Mouse (Mus musculus): ENCODE measurements around the gene Mcm8.

The Mcm8 gene

DNA sequence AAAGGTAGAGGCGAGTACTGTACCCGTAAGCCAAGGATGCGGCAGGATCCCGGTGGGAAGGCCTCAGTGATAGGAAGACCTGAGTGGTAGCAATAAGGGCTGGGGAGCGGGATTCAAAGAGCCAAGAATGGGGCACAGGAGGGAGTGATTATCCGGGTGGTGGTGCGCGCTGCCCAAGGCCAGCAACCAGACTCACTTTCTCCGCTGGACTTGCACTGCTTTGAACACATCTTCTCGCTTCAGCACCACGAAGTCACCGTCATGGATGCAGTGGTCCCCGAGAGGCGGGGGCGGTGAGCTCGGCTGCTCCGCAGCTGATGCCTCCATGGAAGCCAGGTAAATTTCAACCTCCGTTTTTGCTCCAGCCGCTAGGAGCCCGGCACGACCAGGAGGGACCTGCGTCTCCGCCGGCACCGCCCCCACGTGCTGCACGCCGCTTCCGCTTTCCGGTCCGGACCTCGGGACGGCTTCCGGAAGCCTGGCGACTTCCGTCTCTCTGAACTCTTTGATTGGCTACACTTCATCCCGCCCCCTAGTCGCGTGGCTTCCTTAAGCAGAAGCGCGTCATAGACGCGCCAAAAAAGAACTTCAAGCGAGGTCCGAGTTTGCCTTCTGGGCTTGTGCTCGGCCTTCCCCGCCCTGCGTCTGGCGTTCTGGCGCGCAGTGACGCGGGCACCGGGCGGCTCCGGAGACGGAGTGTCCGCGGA is at the start of gene Mcm8, which contains the start of gene Trmt6:
Gene Mcm8, plus strand, starts transcription at position 534 of the 707 bp plus-strand sequence.
Gene Trmt6, minus strand, starts transcription at position 448 of the 707 bp plus-strand sequence.
- peak; percentile 93 for DNase-seq (ENCODE audit: low read depth, low spot score)

DNA sequence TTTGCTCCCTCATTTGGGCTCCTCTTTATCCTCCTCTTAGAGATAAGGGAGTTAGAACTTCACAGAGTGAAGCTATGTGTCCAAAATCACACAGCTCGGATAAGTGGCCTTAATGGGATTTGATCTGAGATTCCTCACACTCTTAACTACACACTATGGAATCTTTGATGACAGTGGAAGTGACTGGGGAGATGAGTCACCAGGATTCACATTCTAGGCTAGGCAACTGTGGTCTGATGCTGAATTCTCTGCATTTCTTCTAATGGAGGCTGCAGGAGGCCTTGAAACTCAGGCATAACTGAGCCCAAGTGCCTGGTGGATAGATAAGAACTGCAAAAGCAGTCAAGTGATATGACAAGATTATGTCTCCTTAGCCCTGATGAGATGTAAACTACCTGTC is 45.1 kb upstream of the Mcm8 start:
- no peak for DNase-seq (ENCODE audit: low read depth, low spot score)

DNA sequence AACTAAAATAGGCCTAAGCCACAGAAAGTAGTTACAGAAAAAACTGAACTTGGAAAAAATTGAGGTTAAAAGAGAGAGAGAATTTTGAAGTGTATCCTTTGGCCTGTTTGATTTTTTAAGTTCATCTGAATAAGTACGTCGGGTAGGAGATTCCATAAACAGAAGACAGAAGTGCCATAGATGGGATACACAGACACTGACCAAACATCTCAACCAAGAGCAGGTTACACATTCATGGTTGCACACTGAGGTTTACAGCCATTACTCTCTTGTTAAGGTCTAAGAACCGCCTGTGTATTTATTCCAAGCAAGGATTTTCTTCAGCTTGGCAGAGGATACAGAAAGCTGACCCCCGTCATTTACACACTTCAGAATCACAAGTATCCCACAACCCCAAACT is 35.0 kb upstream of the Mcm8 start, which contains the start of gene Chgb:
Gene Chgb, plus strand, starts transcription at position 301 of the 400 bp plus-strand sequence.
- DNase-seq (ENCODE audit: low read depth, low spot score): no peak

DNA sequence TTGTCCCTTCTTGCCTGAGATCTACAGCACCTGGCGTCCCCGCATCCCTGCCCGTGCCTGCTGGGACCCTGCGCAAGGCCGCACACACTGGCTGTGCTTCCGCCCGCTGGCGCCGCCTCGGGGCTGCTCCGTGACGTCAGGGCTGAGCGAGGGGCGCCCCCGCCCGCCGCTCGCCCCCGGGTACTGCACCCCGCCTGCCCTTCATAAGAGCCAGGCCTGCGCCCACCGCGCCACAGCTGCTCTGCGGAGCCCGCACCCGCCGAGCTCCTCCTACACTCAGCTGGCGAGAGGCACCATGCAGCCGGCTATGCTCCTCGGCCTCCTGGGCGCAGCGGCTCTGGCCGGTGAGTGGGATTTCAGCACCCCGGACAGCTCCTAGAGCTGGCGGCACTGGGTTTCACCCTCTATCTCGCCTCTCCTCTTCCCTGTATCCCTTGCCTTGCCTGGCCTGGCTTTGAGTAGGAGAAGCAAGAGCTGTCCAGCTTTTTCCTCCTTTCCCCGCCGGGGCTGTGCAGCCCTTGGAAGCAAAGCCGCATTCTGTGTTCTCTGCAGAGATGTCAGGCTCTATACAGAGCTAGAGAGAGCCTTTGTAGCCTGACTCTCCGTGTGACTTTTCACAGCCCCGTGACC is 34.4 kb upstream of the Mcm8 start:
- DNase-seq (ENCODE audit: low read depth, low spot score): peak; percentile 55

DNA sequence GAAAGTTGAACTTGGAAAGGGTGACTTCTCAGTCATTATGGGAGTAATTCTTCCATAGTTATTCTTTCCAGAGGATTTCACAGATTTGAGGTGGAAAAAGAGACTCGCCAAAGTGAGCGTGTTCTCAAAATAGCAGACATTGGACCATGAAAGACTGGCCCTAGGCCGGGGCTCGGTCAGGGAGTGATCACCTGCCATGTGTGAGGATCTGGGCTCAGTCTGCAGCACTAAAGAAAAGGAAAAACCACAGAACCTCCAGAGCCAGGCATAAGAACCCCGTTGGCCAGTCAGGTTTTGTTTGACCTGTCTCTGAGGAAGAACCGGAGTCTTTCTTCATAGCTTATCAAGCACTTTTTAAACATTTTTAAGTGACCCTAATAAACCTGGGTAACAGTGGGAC is 31.9 kb upstream of the Mcm8 start:
- DNase-seq (ENCODE audit: low read depth, low spot score): no peak

DNA sequence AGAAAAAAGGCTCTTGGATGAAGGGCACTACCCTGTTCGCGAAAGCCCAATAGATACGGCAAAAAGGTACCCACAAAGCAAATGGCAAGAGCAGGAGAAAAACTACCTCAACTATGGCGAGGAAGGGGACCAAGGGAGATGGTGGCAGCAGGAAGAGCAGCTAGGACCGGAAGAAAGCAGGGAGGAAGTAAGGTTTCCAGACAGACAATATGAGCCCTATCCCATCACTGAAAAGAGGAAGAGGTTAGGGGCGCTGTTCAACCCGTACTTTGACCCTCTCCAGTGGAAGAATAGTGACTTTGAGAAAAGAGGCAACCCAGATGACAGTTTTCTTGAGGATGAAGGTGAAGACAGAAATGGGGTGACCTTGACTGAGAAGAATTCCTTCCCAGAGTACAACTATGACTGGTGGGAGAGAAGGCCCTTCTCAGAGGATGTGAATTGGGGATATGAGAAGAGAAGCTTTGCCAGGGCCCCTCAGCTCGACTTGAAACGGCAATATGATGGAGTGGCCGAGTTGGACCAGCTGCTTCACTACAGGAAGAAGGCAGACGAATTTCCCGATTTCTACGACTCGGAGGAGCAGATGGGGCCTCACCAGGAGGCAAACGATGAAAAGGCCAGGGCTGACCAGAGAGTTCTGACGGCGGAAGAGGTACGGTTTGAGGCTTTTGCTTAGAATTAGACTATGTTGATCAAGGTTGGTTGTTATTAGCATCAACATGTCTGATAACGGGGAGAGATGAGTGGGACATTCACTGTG is 22.3 kb upstream of the Mcm8 start:
- no peak for DNase-seq (ENCODE audit: low read depth, low spot score)

DNA sequence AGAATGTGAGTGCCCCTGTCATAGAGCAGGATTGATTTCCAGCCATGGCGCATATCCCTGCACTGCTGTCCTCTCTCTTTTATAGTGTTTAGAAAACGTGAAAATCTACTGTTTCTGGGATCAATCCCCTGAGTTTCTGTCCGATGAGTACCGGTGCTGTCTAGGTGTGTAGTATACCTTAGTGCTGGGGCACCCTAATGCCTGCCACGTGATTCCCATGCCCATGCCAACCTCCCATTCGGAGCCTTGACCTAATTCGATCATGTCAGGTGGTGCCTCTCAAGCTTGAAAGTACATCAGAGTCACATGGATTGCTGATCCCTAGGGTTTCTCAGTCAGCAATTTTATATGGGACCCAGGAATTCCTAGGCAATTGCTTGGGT is 21.7 kb upstream of the Mcm8 start:
- DNase-seq (ENCODE audit: low read depth, low spot score): no peak

DNA sequence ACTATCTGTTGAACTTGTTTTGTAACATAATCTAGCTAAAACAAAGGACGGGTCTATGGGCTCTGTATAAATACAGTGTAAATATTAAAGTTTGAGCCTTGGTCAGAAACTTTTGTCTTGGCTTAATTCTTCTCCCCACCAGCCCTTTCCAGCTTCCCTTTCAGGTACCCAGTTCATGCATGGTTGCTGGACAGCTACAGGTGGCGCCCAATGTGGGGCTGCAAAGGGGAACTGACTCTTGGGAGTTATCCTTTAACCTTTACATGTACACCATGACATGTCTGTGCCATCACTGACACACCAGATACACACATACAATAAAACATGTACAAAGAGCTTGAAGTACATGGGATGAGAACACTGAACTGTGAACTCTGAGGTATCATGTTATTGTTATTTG is 13.0 kb upstream of the Mcm8 start:
- no peak for DNase-seq (ENCODE audit: low read depth, low spot score)

DNA sequence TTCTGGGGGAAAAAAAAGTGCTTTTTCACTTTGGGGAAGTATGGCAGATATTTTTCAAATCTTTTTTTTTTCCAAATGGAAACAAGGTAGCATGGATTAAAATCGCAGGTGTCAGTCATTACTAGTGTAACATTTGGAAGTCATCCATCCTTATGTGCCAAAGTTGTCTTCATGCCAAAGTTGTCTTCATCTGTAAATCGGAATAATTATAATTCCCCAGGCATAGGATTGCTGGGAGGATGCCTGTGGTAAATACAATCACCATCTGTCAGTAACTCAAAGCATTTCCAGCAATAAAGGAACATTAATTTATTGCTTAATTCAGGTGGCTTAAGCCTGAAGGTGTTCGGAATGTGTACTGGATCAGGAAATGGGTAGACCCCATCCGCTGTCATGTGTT is 25.1 kb downstream of the Mcm8 start:
- no peak for DNase-seq (ENCODE audit: low read depth, low spot score)

DNA sequence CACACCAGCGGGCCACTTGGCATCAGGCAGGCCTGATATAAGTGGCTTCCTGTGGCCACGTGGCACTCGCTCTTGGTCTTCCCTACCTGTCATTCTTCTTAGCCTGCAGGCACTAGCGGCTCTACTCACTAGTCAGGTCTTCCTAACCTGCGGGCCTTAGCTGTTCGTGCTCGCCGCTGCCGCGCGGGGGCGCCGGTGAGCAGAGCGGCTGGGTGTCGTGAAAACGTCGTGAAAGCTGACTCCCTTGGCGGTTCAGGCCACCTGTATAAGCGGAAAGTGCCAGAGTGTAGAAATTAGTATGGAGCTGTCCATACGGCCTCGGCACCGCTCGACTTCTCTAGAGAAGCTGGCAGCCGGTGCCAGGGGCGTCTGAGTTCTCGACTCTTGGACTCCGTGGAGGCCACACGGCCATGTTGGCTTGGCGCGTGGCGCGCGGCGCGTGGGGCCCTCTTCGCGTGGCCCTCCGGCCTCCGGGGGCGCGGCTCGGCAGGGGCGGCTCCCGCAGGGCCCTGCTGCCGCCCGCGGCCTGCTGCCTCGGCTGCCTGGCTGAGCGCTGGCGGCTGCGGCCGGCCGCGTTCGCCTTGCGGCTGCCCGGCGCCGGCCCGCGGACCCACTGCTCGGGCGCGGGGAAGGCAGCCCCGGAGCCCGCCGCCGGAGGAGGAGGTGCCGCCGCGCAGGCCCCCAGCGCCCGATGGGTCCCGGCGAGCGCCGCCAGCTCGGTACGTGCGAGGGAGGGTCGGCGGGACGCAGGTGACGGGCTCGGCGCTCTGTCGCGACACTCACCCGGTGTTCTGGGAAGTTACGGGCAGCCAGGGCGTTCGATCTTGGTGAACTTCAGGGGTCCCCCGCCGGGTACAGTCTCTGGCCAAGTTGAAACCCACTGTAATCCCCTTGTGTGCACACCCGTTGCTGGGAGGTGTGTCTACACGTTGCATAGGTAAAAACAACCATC is 30.7 kb downstream of the Mcm8 start, which contains the start of gene Crls1:
Gene Crls1, plus strand, starts transcription at position 260 of the 952 bp plus-strand sequence.
- peak; percentile 83 for DNase-seq (ENCODE audit: low read depth, low spot score)

DNA sequence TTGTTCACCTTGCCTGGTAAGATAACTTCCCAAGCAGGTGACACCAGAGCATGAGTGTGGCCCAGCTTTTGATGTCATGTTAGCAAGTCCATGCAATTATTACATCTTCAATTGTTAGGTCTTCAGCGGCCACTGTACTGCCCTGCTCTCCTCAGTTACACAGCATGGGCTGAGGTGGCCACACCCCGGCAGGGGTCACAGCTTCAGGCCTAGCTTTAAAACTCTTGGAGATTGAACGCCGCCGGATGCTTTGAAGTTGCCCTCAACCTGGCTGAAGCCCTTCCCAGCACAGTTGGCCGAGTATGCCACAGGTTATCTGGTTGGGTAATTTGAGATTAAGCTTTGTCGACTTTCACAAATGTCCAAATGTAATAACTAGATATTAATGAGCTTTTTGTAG is 31.6 kb downstream of the Mcm8 start:
- DNase-seq (ENCODE audit: low read depth, low spot score): no peak

DNA sequence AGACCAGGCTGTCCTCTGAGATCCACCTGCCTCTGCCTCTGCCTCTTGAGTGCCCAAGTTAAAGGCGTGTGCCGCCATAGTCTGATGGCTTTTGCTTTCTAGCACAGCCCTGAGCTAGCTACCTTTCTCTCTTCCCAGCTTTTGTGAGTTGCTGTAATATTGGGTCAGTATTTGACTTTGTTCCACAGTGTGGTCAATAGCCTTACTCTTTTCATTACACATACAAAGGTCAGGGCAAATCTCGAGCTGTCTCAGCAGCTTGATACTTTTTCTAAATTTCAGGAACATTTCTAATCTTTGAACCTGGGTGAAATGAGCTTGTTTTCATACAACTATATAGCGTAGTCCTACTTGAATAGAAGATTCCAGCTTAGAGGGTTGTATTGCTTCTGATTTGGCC is 32.4 kb downstream of the Mcm8 start:
- DNase-seq (ENCODE audit: low read depth, low spot score): no peak

DNA sequence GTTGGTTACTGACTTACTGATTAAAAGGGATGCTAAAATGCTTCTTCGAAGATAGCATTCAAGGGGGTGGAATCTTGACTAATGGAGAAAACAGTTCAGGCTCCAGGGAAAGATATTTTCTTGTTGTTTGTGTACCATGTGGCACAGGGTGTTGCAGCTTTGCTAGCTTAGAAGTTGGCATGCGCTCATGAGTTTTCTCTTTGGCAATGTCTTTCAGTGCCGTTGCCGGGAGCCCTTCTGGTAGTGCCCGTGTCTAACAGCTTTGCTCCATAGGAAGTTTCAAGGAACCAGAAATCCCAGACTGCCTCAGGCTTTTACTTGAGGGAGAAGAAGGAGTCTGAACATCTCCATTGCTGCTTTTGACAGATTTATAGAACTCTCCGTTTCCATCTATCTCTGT is 33.2 kb downstream of the Mcm8 start:
- no peak for DNase-seq (ENCODE audit: low read depth, low spot score)

DNA sequence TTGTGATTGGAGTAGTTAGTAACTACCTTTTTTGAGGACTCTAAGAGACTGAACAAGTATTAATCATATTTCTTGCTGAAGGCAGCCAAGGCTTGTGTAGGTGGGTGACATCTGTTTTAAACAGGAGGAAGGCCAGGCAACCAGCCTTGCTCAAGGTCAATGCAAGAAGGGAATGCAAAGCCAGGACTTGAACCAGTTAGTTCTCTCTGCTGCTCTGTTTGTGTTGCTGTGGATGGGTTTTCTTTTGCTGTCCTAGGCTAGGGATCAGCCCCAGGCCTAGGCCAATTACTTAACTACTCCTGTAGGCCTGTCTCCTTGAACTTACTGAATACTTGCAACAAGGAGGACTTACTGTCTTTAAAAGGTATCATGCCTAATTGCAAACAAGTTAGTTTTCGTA is 37.1 kb downstream of the Mcm8 start:
- no peak for DNase-seq (ENCODE audit: low read depth, low spot score)

DNA sequence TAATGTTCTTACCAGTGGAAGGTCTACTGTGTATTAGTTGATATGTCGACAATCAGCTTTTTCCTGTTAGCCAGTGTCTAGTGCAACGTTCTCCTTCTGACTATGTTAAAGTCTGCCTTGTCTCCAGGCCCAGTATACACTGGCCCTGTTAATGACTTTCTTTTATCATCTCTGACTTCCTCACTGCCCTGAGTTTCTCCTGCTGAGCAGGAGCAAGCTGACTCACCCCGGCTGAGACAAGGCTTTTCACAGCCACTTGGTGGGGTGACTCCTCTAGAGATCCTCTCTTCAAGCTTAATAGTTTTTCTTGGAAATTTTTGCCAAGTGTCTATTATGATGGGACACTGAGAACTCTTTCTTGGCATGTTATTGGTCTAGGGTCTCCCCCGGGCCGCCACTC is 40.4 kb downstream of the Mcm8 start:
- DNase-seq (ENCODE audit: low read depth, low spot score): no peak

DNA sequence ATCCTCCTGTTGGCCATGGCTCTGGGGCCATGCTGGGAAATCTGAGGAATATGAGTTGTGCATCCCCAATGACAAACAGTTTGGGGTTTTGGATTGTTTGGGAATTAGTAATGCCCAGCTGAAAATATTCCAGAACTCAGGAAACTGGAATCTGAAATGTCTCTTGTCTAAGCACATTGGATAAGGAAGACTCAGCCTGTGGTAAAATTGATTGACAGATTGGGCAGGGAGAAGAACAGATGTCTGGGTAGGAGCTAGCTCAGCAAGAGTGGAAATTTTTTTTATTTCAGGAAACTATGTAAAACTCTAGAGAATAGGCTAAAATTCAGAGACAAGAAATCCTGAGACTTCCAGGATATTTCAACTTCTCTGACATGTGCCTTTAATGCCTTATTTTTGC is 44.5 kb downstream of the Mcm8 start:
- no peak for DNase-seq (ENCODE audit: low read depth, low spot score)

DNA sequence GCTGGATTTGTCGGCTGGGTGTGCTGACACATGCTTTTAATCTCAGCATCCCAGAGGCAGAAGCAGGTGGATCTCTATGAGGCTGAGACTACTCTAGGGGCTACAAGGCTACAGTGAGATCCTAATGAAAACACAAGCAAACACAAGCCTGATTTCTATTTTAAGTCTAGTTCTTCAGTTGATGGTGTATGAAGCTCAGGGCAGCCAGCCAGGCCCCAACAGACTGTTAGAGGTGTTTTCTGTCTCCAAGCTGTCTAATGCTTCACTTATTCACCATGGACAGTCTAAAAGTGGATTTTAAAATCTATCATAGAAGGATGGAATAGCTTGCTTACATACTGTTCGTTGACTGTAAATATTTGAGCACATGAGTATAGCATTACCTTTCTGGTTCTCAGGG is 45.5 kb downstream of the Mcm8 start:
- no peak for DNase-seq (ENCODE audit: low read depth, low spot score)

DNA sequence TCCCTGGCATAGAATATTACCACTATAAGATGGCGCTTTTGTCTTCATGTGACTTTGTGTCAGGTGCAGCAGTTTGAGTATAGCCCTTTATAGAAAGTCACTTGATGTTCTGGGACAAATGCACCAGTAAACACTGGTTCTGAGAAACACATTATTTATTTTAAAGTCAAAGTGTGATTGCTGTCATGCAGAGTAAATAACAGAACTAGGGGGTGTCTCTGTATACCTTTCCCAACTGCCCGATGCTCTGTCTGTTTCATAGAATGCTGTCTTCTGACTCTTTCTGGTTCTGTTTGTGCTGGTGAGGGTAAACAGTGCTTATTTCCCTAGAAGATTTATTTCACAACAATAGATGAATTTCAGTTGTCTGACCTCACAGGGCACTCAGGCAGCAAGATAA is 47.4 kb downstream of the Mcm8 start:
- DNase-seq (ENCODE audit: low read depth, low spot score): no peak

DNA sequence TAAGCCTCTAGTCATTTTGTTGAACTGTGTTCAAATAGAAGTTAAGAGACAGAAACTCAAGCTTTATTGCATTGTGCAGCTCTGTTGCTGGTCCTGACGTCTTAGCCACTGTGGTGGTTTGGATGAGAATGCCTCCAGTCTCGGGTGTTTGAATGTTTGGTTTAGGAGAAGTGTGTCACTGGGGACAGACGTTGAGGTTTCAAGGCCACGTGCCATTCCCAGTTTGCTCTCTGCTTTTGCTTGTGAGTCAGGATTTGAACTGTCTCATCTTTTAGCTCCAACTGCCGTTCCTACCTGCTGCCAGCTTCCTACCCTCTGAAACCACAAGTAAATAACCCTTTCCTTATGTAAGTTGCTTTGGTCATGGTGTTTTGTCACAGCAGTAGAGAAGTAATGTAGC is 51.6 kb downstream of the Mcm8 start:
- DNase-seq (ENCODE audit: low read depth, low spot score): no peak

DNA sequence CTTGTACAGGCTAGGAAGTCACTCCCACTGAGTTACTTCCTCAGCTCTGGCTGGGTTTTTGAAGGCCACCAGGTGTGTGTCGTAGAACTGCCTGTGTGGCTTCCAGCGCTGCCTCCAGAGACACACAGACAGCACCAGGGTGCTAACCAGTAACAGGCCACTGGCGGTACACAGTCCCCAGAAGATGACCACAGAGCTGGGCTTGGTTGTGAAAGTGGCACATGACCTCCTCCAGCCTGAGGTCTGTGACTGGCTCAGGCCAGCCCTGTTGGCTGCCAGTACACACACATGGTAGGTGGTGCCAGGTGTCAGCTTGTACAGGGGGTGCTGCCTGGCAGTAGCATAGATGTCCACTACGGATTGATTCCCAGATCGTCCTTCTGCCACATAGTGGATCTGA is 53.7 kb downstream of the Mcm8 start:
- no peak for DNase-seq (ENCODE audit: low read depth, low spot score)

DNA sequence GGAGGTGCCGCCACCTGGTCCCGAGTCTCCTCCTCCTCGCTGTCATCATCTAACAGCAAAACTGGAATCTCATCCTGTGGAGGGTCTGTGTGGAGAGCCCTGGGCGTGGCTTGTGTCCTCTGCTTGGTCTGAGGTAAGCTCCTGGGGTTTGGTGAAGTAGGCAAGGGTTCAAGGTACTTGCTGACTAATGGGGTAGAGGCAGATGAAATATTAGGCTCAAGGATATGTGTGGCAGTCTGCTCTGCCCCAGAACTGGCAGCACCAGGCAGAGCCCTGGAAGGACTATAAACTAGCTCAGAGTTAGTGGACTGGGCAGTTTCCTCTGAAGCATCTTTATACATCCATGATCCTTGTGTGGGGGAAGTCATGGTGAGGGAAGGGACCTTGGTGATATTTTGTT is 54.3 kb downstream of the Mcm8 start:
- no peak for DNase-seq (ENCODE audit: low read depth, low spot score)

DNA sequence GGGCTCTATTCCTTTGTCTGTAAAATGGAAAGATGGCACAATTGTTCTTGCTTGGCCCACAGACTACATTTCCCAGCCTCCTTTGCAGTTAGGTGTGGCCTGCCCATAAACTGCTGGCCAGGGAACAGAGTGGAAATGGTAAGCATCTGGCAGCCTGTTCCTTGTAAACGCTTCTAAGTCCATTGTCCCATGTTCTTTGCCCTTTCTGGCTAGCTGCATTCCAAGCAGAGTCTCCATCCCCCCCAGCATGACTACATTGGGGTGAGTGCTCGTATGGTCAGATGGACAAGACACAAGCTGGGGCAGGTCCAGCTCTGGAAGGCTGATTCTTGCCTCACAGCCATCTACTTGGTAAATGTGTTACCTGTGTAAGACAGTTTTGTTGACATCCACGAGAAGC is 55.7 kb downstream of the Mcm8 start:
- DNase-seq (ENCODE audit: low read depth, low spot score): no peak

Data from brain, embryonic 18.5 days (tissue).